In the genomic region with DNA sequence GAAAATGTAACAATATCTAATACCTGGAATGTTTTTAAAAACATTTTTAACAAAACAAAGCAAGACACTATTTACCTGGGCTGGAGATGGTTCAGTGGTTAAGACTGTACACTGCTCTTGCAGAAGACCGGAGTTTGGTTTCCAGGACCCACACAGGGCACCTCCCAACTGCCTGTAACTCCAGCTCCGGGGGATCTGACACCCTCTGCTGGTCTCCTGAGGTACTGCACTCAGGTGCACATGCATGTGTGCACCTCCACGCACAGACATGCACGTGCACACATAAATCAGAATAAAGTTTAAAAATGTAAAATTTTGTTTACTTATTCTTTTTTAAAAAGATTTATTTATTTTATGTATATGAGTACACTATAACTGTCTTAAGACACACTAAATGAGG, we compare ENCODE assay signal across 17 mouse cellular contexts.
A peak's percentile ranks its signal among the peaks of the same experiment; 100 is the strongest.
DNase-seq lines count a peak whose midpoint lies in the region; ATAC-seq and TF ChIP-seq lines count a peak whose summit lies in the region.
"Had no signal": no experiment of that assay in that cellular context is flagged by ENCODE, and none has a peak within 500 bp of the region (broad histone marks: within the 10 kb centered on the region; RNA-seq: fewer than 3 reads in every experiment).

No protein-coding gene starts in this region.

- H3K4me3 ChIP-seq in intestine, postnatal 0 days (ENCODE audit: low read depth, low read length) = no peak overlapping the region
- no peak overlapping the region for H3K4me3 ChIP-seq in intestine, embryonic 15.5 days (replicated peaks)
- H3K4me3 ChIP-seq in lung, adult 2 months (replicated peaks; ENCODE audit: extremely low read depth, low read depth, low read length) = no peak overlapping the region
- no peak overlapping the region for H3K4me3 ChIP-seq in bone marrow, adult 2 months (replicated peaks; ENCODE audit: control insufficient read depth, low read depth, low read length)
- H3K4me3 ChIP-seq: embryonic facial prominence, embryonic 13.5 days; forebrain, embryonic 10.5 days; hindbrain, embryonic 10.5 days; lung, embryonic 15.5 days had no signal

- TF ChIP-seq POLR2A in lung, adult 2 months (IDR thresholded peaks at IDR 0.05; ENCODE audit: borderline replicate concordance, extremely low read depth, low read depth, low read length) = no peak
- TF ChIP-seq POLR2A in bone marrow, adult 2 months (IDR thresholded peaks at IDR 0.05; ENCODE audit: borderline replicate concordance, control insufficient read depth, low read depth, low read length) = no peak

- WGBS in intestine, postnatal 0 days = 87% methylated on average over 4 of the region's 4 CpGs
- 81% methylated on average over 4 of the region's 4 CpGs for WGBS in intestine, embryonic 15.5 days
- WGBS in lung, adult 2 months = 72% methylated on average over 4 of the region's 4 CpGs
- 70% methylated on average over 4 of the region's 4 CpGs for WGBS in bone marrow, adult 2 months

- no peaks in the 10 kb centered on the region for H3K9me3 ChIP-seq in intestine, postnatal 0 days (ENCODE audit: control insufficient read depth)
- no peaks in the 10 kb centered on the region for H3K9me3 ChIP-seq in intestine, embryonic 15.5 days
- H3K9me3 ChIP-seq: forebrain, embryonic 10.5 days; hindbrain, embryonic 10.5 days; lung, embryonic 15.5 days had no signal

- H3K4me1 ChIP-seq in intestine, postnatal 0 days (replicated peaks; ENCODE audit: control insufficient read depth, insufficient read depth, low read length) = no peaks in the 10 kb centered on the region
- H3K4me1 ChIP-seq in intestine, embryonic 15.5 days (replicated peaks) = 0 out of 2 replicates have a peak, but pooled peaks cover 5% of the 10 kb centered on the region
- H3K4me1 ChIP-seq in lung, adult 2 months (ENCODE audit: control insufficient read depth, insufficient read depth, low read length) = no peaks in the 10 kb centered on the region
- H3K4me1 ChIP-seq in bone marrow, adult 2 months (ENCODE audit: control insufficient read depth, insufficient read depth, low read length) = no peaks in the 10 kb centered on the region
- H3K4me1 ChIP-seq: hindbrain, embryonic 10.5 days had no signal

- no peak overlapping the region for H3K9ac ChIP-seq in intestine, postnatal 0 days (ENCODE audit: low read depth, low read length)
- no peak overlapping the region for H3K9ac ChIP-seq in intestine, embryonic 15.5 days
- H3K9ac ChIP-seq: embryonic facial prominence, embryonic 13.5 days; lung, embryonic 15.5 days had no signal

- H3K36me3 ChIP-seq in intestine, postnatal 0 days (ENCODE audit: control insufficient read depth, insufficient read depth) = no peaks in the 10 kb centered on the region
- H3K36me3 ChIP-seq in intestine, embryonic 15.5 days = no peaks in the 10 kb centered on the region
- H3K36me3 ChIP-seq: embryonic facial prominence, embryonic 13.5 days; forebrain, embryonic 10.5 days; hindbrain, embryonic 10.5 days; lung, embryonic 15.5 days had no signal

- no peak for DNase-seq in lung, adult 2 months
- no peak for DNase-seq in lung, postnatal 10 days
- peak; percentile 80 for DNase-seq in ES-CJ7 (ENCODE audit: low read depth, low spot score)
- no peak for DNase-seq in natural killer cell, adult 2 months (ENCODE audit: low spot score in 2 of 2)
- no peak for DNase-seq in T-cell, adult 2 months (ENCODE audit: low spot score)
- DNase-seq: cerebellum, adult 11-12 months; kidney, postnatal 25 days; left cerebral cortex, postnatal 4 days; right cerebral cortex, adult 18-20 months; spleen, adult 18-20 months had no signal

- H3K27me3 ChIP-seq in intestine, postnatal 0 days (replicated peaks; ENCODE audit: control insufficient read depth, insufficient read depth, low read length) = 0 out of 2 replicates have a peak, but pooled peaks cover 4% of the 10 kb centered on the region
- no peaks in the 10 kb centered on the region; the same call in 1 of the 2 replicates for H3K27me3 ChIP-seq in intestine, embryonic 15.5 days (replicated peaks)
- H3K27me3 ChIP-seq: lung, embryonic 15.5 days had no signal

- peak; percentile 44 for TF ChIP-seq CTCF in intestine, postnatal 0 days (IDR thresholded peaks at IDR 0.05; ENCODE audit: low read depth)
- TF ChIP-seq CTCF in lung, adult 2 months (IDR thresholded peaks at IDR 0.05; ENCODE audit: insufficient read depth, low read length) = 0 out of 2 replicates have a peak, but pooled peaks have one; percentile 13
- peak; percentile 37; the same call in 1 of the 2 replicates for TF ChIP-seq CTCF in bone marrow, adult 2 months (IDR thresholded peaks at IDR 0.05; ENCODE audit: control insufficient read depth, insufficient read depth, low read length)

- ATAC-seq in intestine, postnatal 0 days = no peak
- ATAC-seq in intestine, embryonic 15.5 days = no peak

- no peak overlapping the region for H3K27ac ChIP-seq in intestine, postnatal 0 days (ENCODE audit: low read depth, low read length)
- no peak overlapping the region for H3K27ac ChIP-seq in intestine, embryonic 15.5 days
- H3K27ac ChIP-seq in bone marrow, adult 2 months (ENCODE audit: control insufficient read depth, insufficient read depth, low read depth, low read length, poor library complexity) = no peak overlapping the region
- H3K27ac ChIP-seq: embryonic facial prominence, embryonic 13.5 days; forebrain, embryonic 10.5 days; hindbrain, embryonic 10.5 days; lung, embryonic 15.5 days had no signal

- no peak overlapping the region for H3K4me2 ChIP-seq in intestine, postnatal 0 days (replicated peaks; ENCODE audit: low read depth)
- H3K4me2 ChIP-seq in intestine, embryonic 15.5 days (replicated peaks) = no peak overlapping the region
- H3K4me2 ChIP-seq: embryonic facial prominence, embryonic 13.5 days; lung, embryonic 15.5 days had no signal
